Mouse (Mus musculus): ENCODE results near the gene Upp2. TPM values are rescaled to one million over a fixed set of nuclear protein-coding genes. Genes with fewer than 3 reads are reported as not detected.

The Upp2 gene
- total and polyA plus RNA-seq, 2 experiments from 2014 or later: 10.8 to 12.6 TPM

DNA sequence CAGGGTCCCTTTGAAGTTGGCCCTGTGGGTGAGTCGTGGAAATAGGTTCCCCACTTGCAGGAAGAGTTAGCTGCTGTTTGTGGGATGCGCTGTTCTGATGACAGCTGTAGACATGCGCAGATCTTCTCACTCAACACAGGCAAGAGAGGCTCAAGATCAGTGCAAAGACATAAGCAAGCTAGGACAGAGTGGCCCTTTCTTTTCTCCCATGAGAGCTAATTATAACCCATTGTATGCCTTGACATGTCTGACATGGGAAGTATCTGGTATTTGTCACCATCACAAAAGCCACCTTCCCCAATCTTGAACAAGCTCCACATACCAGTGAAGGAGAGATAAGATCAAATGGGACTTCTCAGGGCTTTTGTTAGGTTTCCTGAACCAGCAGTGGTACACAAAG lies 140.6 kb downstream of the Upp2 start:
- Histone ChIP-seq H3K4me3 (ENCODE audit: low read depth, low read length) (no peak overlapping the region), H3K4me2 (ENCODE audit: low read depth) (no peak overlapping the region), H3K27ac (ENCODE audit: low read depth, low read length) (no peak overlapping the region), H3K36me3 (ENCODE audit: insufficient read depth) (no peaks in the 10 kb centered on the region), H3K9me3 (ENCODE audit: low read length) (no peaks in the 10 kb centered on the region), H3K27me3 (ENCODE audit: insufficient read depth, low read length) (no peaks in the 10 kb centered on the region), H3K4me1 (ENCODE audit: insufficient read depth) (no peaks in the 10 kb centered on the region), H3K9ac (no peak overlapping the region)
- 82% methylated on average over 3 of the region's 3 CpGs for WGBS
- no peak for ATAC-seq
- DNase-seq: no peak
- TF ChIP-seq CTCF (IDR thresholded peaks at IDR 0.05; ENCODE audit: low read depth): no peak

GRCm38 (mm10) chr2:58710234-58710633 lies 143.1 kb downstream of the Upp2 start:
- ATAC-seq (no peak), DNase-seq (no peak)
- H3K9ac ChIP-seq: no peak overlapping the region
- H3K4me1 ChIP-seq (ENCODE audit: insufficient read depth): no peaks in the 10 kb centered on the region
- TF ChIP-seq CTCF (IDR thresholded peaks at IDR 0.05; ENCODE audit: low read depth): no peak
- H3K27ac ChIP-seq (ENCODE audit: low read depth, low read length): no peak overlapping the region
- WGBS: 82% methylated on average over 5 of the region's 5 CpGs
- no peak overlapping the region for H3K4me2 ChIP-seq (ENCODE audit: low read depth)
- no peaks in the 10 kb centered on the region for H3K9me3 ChIP-seq (ENCODE audit: low read length)
- no peak overlapping the region for H3K4me3 ChIP-seq (ENCODE audit: low read depth, low read length)
- H3K36me3 ChIP-seq (ENCODE audit: insufficient read depth): no peaks in the 10 kb centered on the region
- no peaks in the 10 kb centered on the region for H3K27me3 ChIP-seq (ENCODE audit: insufficient read depth, low read length)

DNA sequence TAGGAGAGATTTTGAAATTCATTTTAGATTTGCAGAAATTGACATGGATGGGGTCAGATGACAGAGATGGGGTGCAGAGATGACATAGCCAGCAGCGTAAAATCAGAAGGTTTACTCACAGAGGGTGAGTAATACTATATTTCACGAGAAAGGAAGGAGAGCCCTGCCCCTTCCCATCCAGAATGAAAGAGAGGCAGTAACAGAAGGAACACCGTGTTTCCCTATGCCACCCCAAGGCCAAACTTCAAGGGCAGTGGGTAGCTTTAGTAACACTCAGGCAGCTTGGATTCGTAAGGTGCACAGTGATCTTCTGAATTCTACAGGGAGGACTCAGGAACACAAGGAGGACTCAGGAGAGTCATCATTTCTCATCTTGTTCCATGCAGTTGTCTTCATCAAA lies 144.0 kb downstream of the Upp2 start:
- no peak overlapping the region for H3K9ac ChIP-seq
- no peak overlapping the region for H3K4me3 ChIP-seq (ENCODE audit: low read depth, low read length)
- WGBS: 91% methylated on average over 4 of the region's 4 CpGs
- no peak overlapping the region for H3K27ac ChIP-seq (ENCODE audit: low read depth, low read length)
- no peak for ATAC-seq
- no peaks in the 10 kb centered on the region for H3K9me3 ChIP-seq (ENCODE audit: low read length)
- no peak for TF ChIP-seq CTCF (IDR thresholded peaks at IDR 0.05; ENCODE audit: low read depth)
- H3K27me3 ChIP-seq (ENCODE audit: insufficient read depth, low read length): no peaks in the 10 kb centered on the region
- no peak overlapping the region for H3K4me2 ChIP-seq (ENCODE audit: low read depth)
- H3K36me3 ChIP-seq (ENCODE audit: insufficient read depth): no peaks in the 10 kb centered on the region
- H3K4me1 ChIP-seq (ENCODE audit: insufficient read depth): no peaks in the 10 kb centered on the region
- no peak for DNase-seq

- DNase-seq: no peak
- TF ChIP-seq CTCF (IDR thresholded peaks at IDR 0.05; ENCODE audit: low read depth): no peak
- H3K27ac ChIP-seq (ENCODE audit: low read depth, low read length): no peak overlapping the region
- 0 out of 2 replicates have a peak, but pooled peaks have one; percentile 25 for ATAC-seq
- 61% methylated on average over 2 of the region's 2 CpGs for WGBS
- H3K4me2 ChIP-seq (ENCODE audit: low read depth): no peak overlapping the region
- H3K4me1 ChIP-seq (ENCODE audit: insufficient read depth): no peaks in the 10 kb centered on the region
- H3K9me3 ChIP-seq (ENCODE audit: low read length): no peaks in the 10 kb centered on the region
- no peak overlapping the region for H3K9ac ChIP-seq
- no peak overlapping the region for H3K4me3 ChIP-seq (ENCODE audit: low read depth, low read length)
- no peaks in the 10 kb centered on the region for H3K27me3 ChIP-seq (ENCODE audit: insufficient read depth, low read length)
- no peaks in the 10 kb centered on the region for H3K36me3 ChIP-seq (ENCODE audit: insufficient read depth)
Observed at GRCm38 (mm10) chr2:58711491-58711890, 144.4 kb downstream of the Upp2 start.

DNA sequence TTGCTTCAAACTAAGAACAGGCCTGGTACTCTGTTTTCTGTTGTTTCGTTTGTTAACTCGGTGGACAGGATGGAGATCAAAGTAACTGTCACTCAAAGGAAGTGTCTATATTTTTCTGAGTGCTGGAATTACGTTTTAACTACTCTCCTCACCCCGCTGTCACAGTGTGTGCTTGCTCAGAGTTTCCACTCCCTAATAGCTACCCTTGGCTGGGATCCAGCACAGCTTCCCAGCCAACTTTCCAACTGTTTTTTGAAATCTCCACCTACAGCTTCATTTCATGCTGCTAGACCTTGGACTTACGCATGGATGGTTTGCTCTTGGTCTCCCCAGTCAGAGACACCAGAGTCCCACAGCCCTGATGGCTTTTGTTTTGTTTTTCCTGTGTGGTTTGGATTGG lies 144.8 kb downstream of the Upp2 start:
- Histone ChIP-seq H3K4me3 (ENCODE audit: low read depth, low read length) (no peak overlapping the region), H3K9ac (no peak overlapping the region), H3K4me2 (ENCODE audit: low read depth) (no peak overlapping the region), H3K9me3 (ENCODE audit: low read length) (no peaks in the 10 kb centered on the region), H3K36me3 (ENCODE audit: insufficient read depth) (no peaks in the 10 kb centered on the region), H3K27ac (ENCODE audit: low read depth, low read length) (no peak overlapping the region), H3K27me3 (ENCODE audit: insufficient read depth, low read length) (no peaks in the 10 kb centered on the region), H3K4me1 (ENCODE audit: insufficient read depth) (no peaks in the 10 kb centered on the region)
- peak; percentile 24 for DNase-seq
- ATAC-seq: no peak
- TF ChIP-seq CTCF (IDR thresholded peaks at IDR 0.05; ENCODE audit: low read depth): no peak
- WGBS: 25% methylated on average over 5 of the region's 5 CpGs

DNA sequence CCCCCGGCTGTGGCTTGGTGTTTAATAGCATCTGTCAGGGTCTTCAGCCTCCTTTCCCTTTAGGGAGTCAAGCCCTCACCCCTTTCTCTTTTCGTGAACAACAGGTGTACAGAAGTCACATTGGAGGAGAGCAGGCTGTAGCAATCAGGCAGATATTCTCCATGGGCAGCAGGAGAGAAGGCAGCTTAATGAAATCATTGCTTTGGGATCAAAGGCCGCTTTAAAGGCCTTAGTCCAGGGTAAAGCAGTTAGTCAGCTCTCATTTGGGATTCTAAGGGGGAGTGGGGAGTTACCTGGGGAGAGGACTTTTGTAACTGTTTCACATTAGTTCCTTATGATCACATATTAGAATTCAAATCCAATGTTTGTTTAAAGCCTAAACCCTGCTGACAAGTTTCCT lies 150.8 kb downstream of the Upp2 start:
- no peak overlapping the region for H3K27ac ChIP-seq (ENCODE audit: low read depth, low read length)
- no peak overlapping the region for H3K4me3 ChIP-seq (ENCODE audit: low read depth, low read length)
- no peak for DNase-seq
- no peaks in the 10 kb centered on the region for H3K27me3 ChIP-seq (ENCODE audit: insufficient read depth, low read length)
- no peaks in the 10 kb centered on the region for H3K9me3 ChIP-seq (ENCODE audit: low read length)
- no peak overlapping the region for H3K4me2 ChIP-seq (ENCODE audit: low read depth)
- no peak for ATAC-seq
- H3K9ac ChIP-seq: no peak overlapping the region
- 49% methylated on average over 3 of the region's 3 CpGs for WGBS
- TF ChIP-seq CTCF (IDR thresholded peaks at IDR 0.05; ENCODE audit: low read depth): no peak
- H3K4me1 ChIP-seq (ENCODE audit: insufficient read depth): no peaks in the 10 kb centered on the region
- no peaks in the 10 kb centered on the region for H3K36me3 ChIP-seq (ENCODE audit: insufficient read depth)

- H3K9me3 ChIP-seq (ENCODE audit: low read length): no peaks in the 10 kb centered on the region
- peak; percentile 42; the same call in 1 of the 2 replicates for TF ChIP-seq CTCF (IDR thresholded peaks at IDR 0.05; ENCODE audit: low read depth)
- no peak overlapping the region for H3K4me3 ChIP-seq (ENCODE audit: low read depth, low read length)
- no peaks in the 10 kb centered on the region for H3K36me3 ChIP-seq (ENCODE audit: insufficient read depth)
- no peak overlapping the region for H3K27ac ChIP-seq (ENCODE audit: low read depth, low read length)
- 26% methylated on average over 4 of the region's 4 CpGs for WGBS
- no peaks in the 10 kb centered on the region for H3K27me3 ChIP-seq (ENCODE audit: insufficient read depth, low read length)
- no peaks in the 10 kb centered on the region for H3K4me1 ChIP-seq (ENCODE audit: insufficient read depth)
- no peak overlapping the region for H3K9ac ChIP-seq
- ATAC-seq (peak; percentile 27; the same call in 1 of the 2 replicates), DNase-seq (peak; percentile 29)
- no peak overlapping the region for H3K4me2 ChIP-seq (ENCODE audit: low read depth)
Observed at GRCm38 (mm10) chr2:58737192-58737820, 170.2 kb downstream of the Upp2 start.

All from forebrain, postnatal 0 days (tissue).